Mouse (Mus musculus): Measurements from ENCODE around the gene Mettl8. TPM values are rescaled to one million over a fixed set of nuclear protein-coding genes. Genes with fewer than 3 reads are reported as not detected.
A peak's percentile ranks its signal among the peaks of the same experiment; 100 is the strongest.

Gene Mettl8
- polyA plus RNA-seq, 1 experiment from 2014 or later = 13.3 TPM

GRCm38 (mm10) chr2:71046151-71046550 lies 9.2 kb downstream of the Mettl8 start:
- H3K27ac ChIP-seq (ENCODE audit: low read depth, low read length) = no peak overlapping the region
- H3K9ac ChIP-seq (replicated peaks; ENCODE audit: low read depth, low read length) = no peak overlapping the region
- no peaks in the 10 kb centered on the region for H3K27me3 ChIP-seq (ENCODE audit: control insufficient read depth, insufficient read depth, low read length)
- H3K4me1 ChIP-seq (ENCODE audit: control insufficient read depth, insufficient read depth, low read length) = no peaks in the 10 kb centered on the region
- no peaks in the 10 kb centered on the region for H3K36me3 ChIP-seq (ENCODE audit: control insufficient read depth, insufficient read depth, low read length)
- H3K4me3 ChIP-seq (ENCODE audit: low read depth, low read length) = no peak overlapping the region
- 66% methylated on average over 6 of the region's 6 CpGs for WGBS
- no peaks in the 10 kb centered on the region for H3K9me3 ChIP-seq (ENCODE audit: control insufficient read depth, low read length)
- no peak for ATAC-seq (ENCODE audit: low read depth)
- H3K4me2 ChIP-seq (ENCODE audit: low read depth, low read length) = no peak overlapping the region

- no peaks in the 10 kb centered on the region for H3K9me3 ChIP-seq (ENCODE audit: control insufficient read depth, low read length)
- no peak overlapping the region for H3K4me3 ChIP-seq (ENCODE audit: low read depth, low read length)
- no peaks in the 10 kb centered on the region; the same call in 1 of the 2 replicates for H3K4me1 ChIP-seq (ENCODE audit: control insufficient read depth, insufficient read depth, low read length)
- ATAC-seq (ENCODE audit: low read depth) = peak; percentile 78
- no peaks in the 10 kb centered on the region for H3K27me3 ChIP-seq (ENCODE audit: control insufficient read depth, insufficient read depth, low read length)
- no peaks in the 10 kb centered on the region for H3K36me3 ChIP-seq (ENCODE audit: control insufficient read depth, insufficient read depth, low read length)
- H3K9ac ChIP-seq (replicated peaks; ENCODE audit: low read depth, low read length) = no peak overlapping the region
- H3K4me2 ChIP-seq (ENCODE audit: low read depth, low read length) = 0 out of 2 replicates have a peak overlapping the region, but pooled peaks have one; percentile 15
- WGBS = 40% methylated on average over 11 of the region's 11 CpGs
- H3K27ac ChIP-seq (ENCODE audit: low read depth, low read length) = no peak overlapping the region
These were observed 15.8 kb downstream of the Mettl8 start for GRCm38 (mm10) chr2:71039522-71040121.

- Histone ChIP-seq H3K27ac (ENCODE audit: low read depth, low read length) (no peak overlapping the region), H3K36me3 (ENCODE audit: control insufficient read depth, insufficient read depth, low read length) (no peaks in the 10 kb centered on the region), H3K9me3 (ENCODE audit: control insufficient read depth, low read length) (no peaks in the 10 kb centered on the region), H3K4me3 (ENCODE audit: low read depth, low read length) (no peak overlapping the region), H3K27me3 (ENCODE audit: control insufficient read depth, insufficient read depth, low read length) (no peaks in the 10 kb centered on the region), H3K4me2 (ENCODE audit: low read depth, low read length) (no peak overlapping the region), H3K4me1 (ENCODE audit: control insufficient read depth, insufficient read depth, low read length) (peaks cover 14% of the 10 kb centered on the region; the same call in 1 of the 2 replicates), H3K9ac (replicated peaks; ENCODE audit: low read depth, low read length) (no peak overlapping the region)
- no peak for ATAC-seq (ENCODE audit: low read depth)
- 90% methylated on average over 6 of the region's 6 CpGs for WGBS
These were observed 17.9 kb downstream of the Mettl8 start for GRCm38 (mm10) chr2:71037447-71037846.

- H3K4me3 ChIP-seq (ENCODE audit: low read depth, low read length) = no peak overlapping the region
- peak; percentile 49; the same call in 1 of the 2 replicates for ATAC-seq (ENCODE audit: low read depth)
- H3K36me3 ChIP-seq (ENCODE audit: control insufficient read depth, insufficient read depth, low read length) = no peaks in the 10 kb centered on the region
- H3K9me3 ChIP-seq (ENCODE audit: control insufficient read depth, low read length) = no peaks in the 10 kb centered on the region
- no peaks in the 10 kb centered on the region for H3K27me3 ChIP-seq (ENCODE audit: control insufficient read depth, insufficient read depth, low read length)
- no peak overlapping the region for H3K4me2 ChIP-seq (ENCODE audit: low read depth, low read length)
- H3K9ac ChIP-seq (replicated peaks; ENCODE audit: low read depth, low read length) = no peak overlapping the region
- no peak overlapping the region for H3K27ac ChIP-seq (ENCODE audit: low read depth, low read length)
- 35% methylated on average over 8 of the region's 8 CpGs for WGBS
- peaks cover 15% of the 10 kb centered on the region; the same call in 1 of the 2 replicates for H3K4me1 ChIP-seq (ENCODE audit: control insufficient read depth, insufficient read depth, low read length)
These were observed 21.4 kb downstream of the Mettl8 start for GRCm38 (mm10) chr2:71033987-71034386.

DNA sequence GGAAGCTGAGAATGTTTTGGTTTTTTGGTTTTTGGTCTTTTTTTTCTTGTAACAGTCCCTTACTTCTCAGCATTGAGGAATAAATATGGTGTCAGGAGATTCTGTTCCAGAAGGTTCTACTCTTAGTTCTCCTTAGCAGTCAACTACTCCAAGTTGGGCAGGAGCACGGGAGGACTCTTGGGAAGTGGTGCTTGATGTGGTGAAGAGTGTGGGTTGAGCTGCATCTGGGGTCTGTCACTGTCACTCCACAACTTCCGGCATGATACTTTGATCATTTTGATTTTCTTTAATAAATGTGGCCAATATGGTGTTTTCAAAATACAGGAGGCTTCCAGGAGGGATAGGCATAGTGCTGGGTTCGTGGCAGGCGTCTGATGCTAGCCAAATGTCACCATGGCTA lies 22.4 kb downstream of the Mettl8 start:
- H3K36me3 ChIP-seq (ENCODE audit: control insufficient read depth, insufficient read depth, low read length) = no peaks in the 10 kb centered on the region
- no peak overlapping the region for H3K4me3 ChIP-seq (ENCODE audit: low read depth, low read length)
- H3K9ac ChIP-seq (replicated peaks; ENCODE audit: low read depth, low read length) = 0 out of 2 replicates have a peak overlapping the region, but pooled peaks have one; percentile 28
- no peak for ATAC-seq (ENCODE audit: low read depth)
- peaks cover 15% of the 10 kb centered on the region; the same call in 1 of the 2 replicates for H3K4me1 ChIP-seq (ENCODE audit: control insufficient read depth, insufficient read depth, low read length)
- no peak overlapping the region for H3K4me2 ChIP-seq (ENCODE audit: low read depth, low read length)
- H3K9me3 ChIP-seq (ENCODE audit: control insufficient read depth, low read length) = no peaks in the 10 kb centered on the region
- H3K27me3 ChIP-seq (ENCODE audit: control insufficient read depth, insufficient read depth, low read length) = no peaks in the 10 kb centered on the region
- WGBS = 94% methylated on average over 4 of the region's 4 CpGs
- H3K27ac ChIP-seq (ENCODE audit: low read depth, low read length) = no peak overlapping the region

GRCm38 (mm10) chr2:71031973-71032794 lies 23.2 kb downstream of the Mettl8 start:
- WGBS = 62% methylated on average over 18 of the region's 18 CpGs
- Histone ChIP-seq H3K27me3 (ENCODE audit: control insufficient read depth, insufficient read depth, low read length) (no peaks in the 10 kb centered on the region), H3K4me3 (ENCODE audit: low read depth, low read length) (no peak overlapping the region), H3K4me2 (ENCODE audit: low read depth, low read length) (no peak overlapping the region; the same call in 1 of the 2 replicates), H3K36me3 (ENCODE audit: control insufficient read depth, insufficient read depth, low read length) (no peaks in the 10 kb centered on the region), H3K9ac (replicated peaks; ENCODE audit: low read depth, low read length) (0 out of 2 replicates have a peak overlapping the region, but pooled peaks have one; percentile 28), H3K27ac (ENCODE audit: low read depth, low read length) (peak overlapping the region; percentile 55; the same call in 1 of the 2 replicates), H3K9me3 (ENCODE audit: control insufficient read depth, low read length) (no peaks in the 10 kb centered on the region), H3K4me1 (ENCODE audit: control insufficient read depth, insufficient read depth, low read length) (peaks cover 15% of the 10 kb centered on the region; the same call in 1 of the 2 replicates)
- ATAC-seq (ENCODE audit: low read depth) = no peak

DNA sequence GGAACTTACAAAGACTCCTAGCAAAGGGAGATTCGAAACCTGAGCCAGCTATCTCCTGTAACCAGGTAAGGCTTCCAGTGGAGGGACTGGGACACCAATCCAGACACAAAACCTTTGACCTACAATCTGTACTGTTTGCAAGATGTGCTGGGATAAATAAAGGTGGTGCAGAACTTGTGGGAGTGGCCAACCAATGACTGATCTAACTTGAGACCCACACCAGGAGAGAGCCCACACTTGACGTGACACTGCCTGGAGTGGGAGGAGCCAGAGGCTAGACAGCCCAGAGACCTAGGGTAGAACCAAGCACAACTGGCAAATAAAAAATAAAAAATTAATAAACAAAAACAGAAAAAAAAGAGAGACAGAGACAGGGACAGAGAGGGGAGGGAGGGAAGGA lies 24.7 kb downstream of the Mettl8 start:
- H3K4me2 ChIP-seq (ENCODE audit: low read depth, low read length) = no peak overlapping the region
- H3K4me1 ChIP-seq (ENCODE audit: control insufficient read depth, insufficient read depth, low read length) = peaks cover 15% of the 10 kb centered on the region; the same call in 1 of the 2 replicates
- H3K9ac ChIP-seq (replicated peaks; ENCODE audit: low read depth, low read length) = no peak overlapping the region
- no peaks in the 10 kb centered on the region for H3K27me3 ChIP-seq (ENCODE audit: control insufficient read depth, insufficient read depth, low read length)
- 82% methylated on average over 2 of the region's 2 CpGs for WGBS
- no peaks in the 10 kb centered on the region for H3K9me3 ChIP-seq (ENCODE audit: control insufficient read depth, low read length)
- H3K4me3 ChIP-seq (ENCODE audit: low read depth, low read length) = no peak overlapping the region
- ATAC-seq (ENCODE audit: low read depth) = no peak
- no peak overlapping the region for H3K27ac ChIP-seq (ENCODE audit: low read depth, low read length)
- H3K36me3 ChIP-seq (ENCODE audit: control insufficient read depth, insufficient read depth, low read length) = no peaks in the 10 kb centered on the region

DNA sequence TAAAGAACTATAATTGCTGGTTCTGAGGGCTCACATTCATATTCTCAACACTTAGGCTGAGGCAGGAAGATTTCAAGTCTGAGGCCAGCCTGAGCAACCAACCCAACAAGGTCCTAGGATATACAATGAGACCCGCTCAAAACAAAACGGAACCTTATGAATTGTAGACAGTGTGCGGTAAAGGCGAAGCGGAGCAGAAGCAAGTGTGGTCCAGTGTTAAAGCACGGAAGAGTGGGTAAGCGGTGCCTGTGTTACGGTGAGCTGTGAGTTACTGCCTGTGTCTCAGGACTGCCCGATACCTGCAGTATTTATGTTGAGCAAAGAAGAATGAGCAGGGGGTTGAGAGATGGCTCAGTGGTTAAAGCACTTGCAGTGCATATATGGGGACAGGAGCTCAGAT lies 27.8 kb downstream of the Mettl8 start:
- ATAC-seq (ENCODE audit: low read depth) = no peak
- Histone ChIP-seq H3K9ac (replicated peaks; ENCODE audit: low read depth, low read length) (no peak overlapping the region), H3K4me1 (ENCODE audit: control insufficient read depth, insufficient read depth, low read length) (0 out of 2 replicates have a peak, but pooled peaks cover 3% of the 10 kb centered on the region), H3K4me3 (ENCODE audit: low read depth, low read length) (no peak overlapping the region), H3K27me3 (ENCODE audit: control insufficient read depth, insufficient read depth, low read length) (no peaks in the 10 kb centered on the region), H3K27ac (ENCODE audit: low read depth, low read length) (no peak overlapping the region), H3K4me2 (ENCODE audit: low read depth, low read length) (no peak overlapping the region), H3K9me3 (ENCODE audit: control insufficient read depth, low read length) (no peaks in the 10 kb centered on the region), H3K36me3 (ENCODE audit: control insufficient read depth, insufficient read depth, low read length) (no peaks in the 10 kb centered on the region)
- 97% methylated on average over 9 of the region's 9 CpGs for WGBS

DNA sequence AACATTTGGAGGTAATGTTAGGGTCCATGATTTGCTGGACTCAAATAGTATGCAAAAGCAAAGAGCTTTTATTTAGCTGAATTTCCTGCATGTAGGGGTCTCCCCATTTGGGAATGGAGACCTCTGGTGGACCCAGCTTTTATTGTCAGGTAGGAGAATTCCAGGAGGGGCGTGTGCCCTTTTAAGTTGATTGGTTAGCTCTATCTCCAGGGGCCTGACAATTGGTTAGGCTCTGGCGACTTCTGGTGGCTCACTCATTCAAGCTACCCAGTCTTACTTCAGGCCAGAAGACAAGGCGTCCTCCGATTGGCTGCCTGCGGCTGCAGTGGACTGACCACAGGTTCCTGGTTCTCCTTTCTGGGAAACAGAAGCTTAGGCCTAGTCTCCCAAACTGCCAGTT lies 28.6 kb downstream of the Mettl8 start:
- H3K9me3 ChIP-seq (ENCODE audit: control insufficient read depth, low read length) = no peaks in the 10 kb centered on the region
- no peak for ATAC-seq (ENCODE audit: low read depth)
- no peaks in the 10 kb centered on the region for H3K27me3 ChIP-seq (ENCODE audit: control insufficient read depth, insufficient read depth, low read length)
- no peak overlapping the region for H3K27ac ChIP-seq (ENCODE audit: low read depth, low read length)
- 50% methylated on average over 5 of the region's 5 CpGs for WGBS
- no peaks in the 10 kb centered on the region for H3K36me3 ChIP-seq (ENCODE audit: control insufficient read depth, insufficient read depth, low read length)
- H3K4me3 ChIP-seq (ENCODE audit: low read depth, low read length) = no peak overlapping the region
- no peak overlapping the region for H3K4me2 ChIP-seq (ENCODE audit: low read depth, low read length)
- H3K9ac ChIP-seq (replicated peaks; ENCODE audit: low read depth, low read length) = no peak overlapping the region
- no peaks in the 10 kb centered on the region for H3K4me1 ChIP-seq (ENCODE audit: control insufficient read depth, insufficient read depth, low read length)

All from neural tube, embryonic 14.5 days (tissue).